Mouse (Mus musculus) midbrain, postnatal 0 days (tissue): ENCODE measurements at regions not wholly inside any gene's neighbourhood (a gene's known extent, or its start where the extent isn't known, plus 50 kb on each side); places are given as distances from the start of the nearest gene placed in this dataset.

Experiments used
- ATAC-seq: fragments of 200-750 bp; cut with Nextera tagmentation; 2 replicates; pipeline ENCODE4 v1.8.0; 2017; ENCODE audit warnings: moderate number of reproducible peaks, mild to moderate bottlenecking, moderate TSS enrichment, moderate library complexity; ENCODE audit not compliant: low FRiP score
- DNase-seq: peaks from one replicate; pipeline ENCODE4 v3.0.0-alpha.2; 2015; ENCODE audit warnings: low spot score
- H3K27ac ChIP-seq: fragments of 300-500 bp; sonication (generic); 2 replicates; pipeline ENCODE4 v1.5.1; 2014; ENCODE audit warnings: low read depth, mild to moderate bottlenecking, low read length, mixed read lengths
- H3K27me3 ChIP-seq: fragments of 300-500 bp; sonication (generic); 2 replicates; pipeline ENCODE4 v1.6.1; 2014; ENCODE audit warnings: low read length, control low read depth, mixed read lengths; ENCODE audit not compliant: insufficient read depth
- H3K36me3 ChIP-seq: fragments of 300-500 bp; sonication (generic); 2 replicates; pipeline ENCODE4 v1.6.1; 2014; ENCODE audit warnings: low read length, control low read depth, mixed read lengths; ENCODE audit not compliant: insufficient read depth
- H3K4me1 ChIP-seq: fragments of 300-500 bp; sonication (generic); 2 replicates; pipeline ENCODE4 v1.6.1; 2014; ENCODE audit warnings: mild to moderate bottlenecking, control low read depth, antibody characterized with exemption, low read length, mixed read lengths; ENCODE audit not compliant: insufficient read depth
- H3K4me2 ChIP-seq: fragments of 300-500 bp; sonication (generic); 2 replicates; pipeline ENCODE4 v1.6.1; 2014; ENCODE audit warnings: low read depth, mild to moderate bottlenecking, low read length, mixed read lengths; ENCODE audit not compliant: poor library complexity, severe bottlenecking
- H3K4me3 ChIP-seq: fragments of 300-500 bp; sonication (generic); 2 replicates; pipeline ENCODE4 v1.5.1; 2014; ENCODE audit warnings: low read depth, mild to moderate bottlenecking, low read length, moderate library complexity
- H3K9ac ChIP-seq: fragments of 300-500 bp; sonication (generic); replicated peaks from 2 replicates; pipeline ENCODE4 v1.6.1; 2014; ENCODE audit warnings: mild to moderate bottlenecking, low read length, moderate library complexity, mixed read lengths; ENCODE audit not compliant: poor library complexity, severe bottlenecking
- H3K9me3 ChIP-seq: fragments of 300-500 bp; sonication (generic); 2 replicates; pipeline ENCODE4 v1.6.1; 2016; ENCODE audit warnings: low read length, control low read depth
- CTCF ChIP-seq: IDR thresholded peaks from 2 replicates; pipeline ENCODE4 v1.5.1; 2016; ENCODE audit warnings: antibody characterized with exemption, mild to moderate bottlenecking
- WGBS: fragments of 180-500 bp; shearing (Covaris S2); extraction: QIAGEN DNeasy Blood & Tissue Kit; methylation state at CpG from one replicate; pipeline ENCODE4 v1.1.7; 2014; 5-methylcytosine and 5-hydroxymethylcytosine counted together

DNA sequence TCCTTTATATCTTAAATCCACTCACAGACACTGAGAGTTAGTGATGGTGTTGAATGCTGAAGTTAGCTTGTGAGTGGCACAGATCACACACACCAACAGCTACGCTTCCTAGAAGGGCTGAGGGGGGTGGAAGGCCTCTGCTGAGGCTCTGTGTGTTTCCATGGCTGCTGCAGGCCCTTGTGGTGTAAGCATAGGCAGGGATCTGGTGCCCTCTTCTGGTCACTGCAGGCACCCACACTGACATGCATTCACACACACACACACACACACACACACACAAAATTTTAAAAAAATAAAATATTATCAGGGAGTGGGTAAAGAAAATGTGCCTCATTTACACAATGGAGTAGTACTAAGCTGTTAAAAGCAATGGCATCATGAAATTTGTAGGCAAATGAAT is 105.5 kb upstream of the 1700021F07Rik start:
- DNase-seq (no peak), ATAC-seq (no peak)
- Histone ChIP-seq H3K4me3 (no peak overlapping the region), H3K27ac (no peak overlapping the region), H3K4me2 (no peak overlapping the region), H3K36me3 (no peaks in the 10 kb centered on the region), H3K27me3 (no peaks in the 10 kb centered on the region), H3K9ac (no peak overlapping the region), H3K4me1 (no peaks in the 10 kb centered on the region), H3K9me3 (no peaks in the 10 kb centered on the region)
- 85% methylated on average over 1 of the region's 1 CpGs for WGBS
- peak; percentile 47 for TF ChIP-seq CTCF

DNA sequence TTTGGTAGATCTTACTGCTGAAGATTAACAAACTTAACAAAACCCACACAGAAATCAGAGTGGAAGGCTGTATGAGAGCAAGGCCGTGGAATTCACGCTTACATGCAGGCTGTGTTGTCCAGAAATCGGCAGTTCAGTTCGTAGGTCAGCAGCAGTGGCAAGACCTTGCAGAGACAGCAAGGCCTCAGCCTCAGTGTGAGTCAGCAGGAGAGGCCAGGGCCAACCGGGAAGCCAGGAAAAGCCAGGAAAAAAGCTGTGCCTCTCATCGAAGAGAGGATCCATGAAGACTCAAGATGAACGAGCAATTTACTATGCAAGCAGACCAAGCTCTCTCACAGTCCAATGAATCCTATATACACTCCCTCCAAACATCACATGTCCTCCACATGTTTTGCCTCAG is 103.4 kb upstream of the 1700021F07Rik start:
- H3K4me2 ChIP-seq = no peak overlapping the region
- DNase-seq (no peak), ATAC-seq (no peak)
- WGBS = 89% methylated on average over 7 of the region's 7 CpGs
- no peak overlapping the region for H3K9ac ChIP-seq
- H3K27me3 ChIP-seq = no peaks in the 10 kb centered on the region
- no peak overlapping the region for H3K4me3 ChIP-seq
- TF ChIP-seq CTCF = no peak
- H3K4me1 ChIP-seq = no peaks in the 10 kb centered on the region
- H3K27ac ChIP-seq = no peak overlapping the region
- H3K36me3 ChIP-seq = no peaks in the 10 kb centered on the region
- H3K9me3 ChIP-seq = no peaks in the 10 kb centered on the region

DNA sequence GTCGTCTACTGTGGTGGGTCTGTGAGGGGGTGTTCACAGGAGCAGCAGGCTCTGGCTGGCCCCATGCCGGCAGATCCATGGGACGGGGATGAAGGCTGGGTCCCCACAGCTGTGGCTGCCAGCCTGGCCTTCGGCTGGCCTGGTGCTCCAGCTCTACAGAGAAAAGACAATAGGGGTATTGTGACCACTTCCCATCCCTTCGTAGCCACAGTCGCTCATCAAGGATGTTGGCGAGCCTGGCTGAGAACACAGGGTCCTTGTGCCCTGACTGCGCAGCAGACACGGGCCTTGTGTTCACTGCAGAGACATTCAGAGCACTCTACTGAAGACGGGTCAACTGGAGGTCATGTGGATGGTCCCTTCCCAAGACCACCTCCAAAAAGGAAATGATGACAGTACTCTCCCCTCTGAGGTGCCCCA is 102.4 kb upstream of the 1700021F07Rik start:
- TF ChIP-seq CTCF = no peak
- Histone ChIP-seq H3K9ac (no peak overlapping the region), H3K36me3 (no peaks in the 10 kb centered on the region), H3K27me3 (no peaks in the 10 kb centered on the region), H3K9me3 (no peaks in the 10 kb centered on the region), H3K4me1 (no peaks in the 10 kb centered on the region), H3K27ac (no peak overlapping the region), H3K4me2 (no peak overlapping the region), H3K4me3 (no peak overlapping the region)
- peak; percentile 62 for DNase-seq
- WGBS = 74% methylated on average over 10 of the region's 10 CpGs
- peak; percentile 71 for ATAC-seq

DNA sequence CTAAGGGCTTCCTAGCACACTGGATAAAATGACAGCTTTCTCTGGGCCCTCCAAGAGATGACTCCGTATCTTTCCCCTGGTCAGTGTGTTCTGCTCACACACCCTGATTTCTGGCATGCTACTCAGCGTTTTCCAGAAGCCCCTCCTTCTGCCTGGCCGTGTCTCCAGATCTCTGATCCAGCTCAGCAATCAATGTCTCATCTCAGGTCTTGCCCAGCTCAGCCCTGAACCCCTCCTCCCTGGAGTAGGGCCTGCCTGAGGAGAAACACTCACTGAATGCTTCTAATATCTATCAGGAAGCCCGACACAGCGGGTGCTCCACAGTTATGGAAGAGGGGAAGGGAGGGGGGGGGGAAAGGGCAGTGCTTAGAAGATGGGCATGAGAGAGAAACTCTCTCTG is 101.9 kb upstream of the 1700021F07Rik start:
- no peaks in the 10 kb centered on the region for H3K4me1 ChIP-seq
- H3K9me3 ChIP-seq = no peaks in the 10 kb centered on the region
- H3K4me2 ChIP-seq = no peak overlapping the region
- no peak overlapping the region for H3K27ac ChIP-seq
- no peak overlapping the region for H3K9ac ChIP-seq
- DNase-seq (no peak), ATAC-seq (no peak)
- no peaks in the 10 kb centered on the region for H3K27me3 ChIP-seq
- no peak for TF ChIP-seq CTCF
- no peaks in the 10 kb centered on the region for H3K36me3 ChIP-seq
- 78% methylated on average over 5 of the region's 5 CpGs for WGBS
- no peak overlapping the region for H3K4me3 ChIP-seq

DNA sequence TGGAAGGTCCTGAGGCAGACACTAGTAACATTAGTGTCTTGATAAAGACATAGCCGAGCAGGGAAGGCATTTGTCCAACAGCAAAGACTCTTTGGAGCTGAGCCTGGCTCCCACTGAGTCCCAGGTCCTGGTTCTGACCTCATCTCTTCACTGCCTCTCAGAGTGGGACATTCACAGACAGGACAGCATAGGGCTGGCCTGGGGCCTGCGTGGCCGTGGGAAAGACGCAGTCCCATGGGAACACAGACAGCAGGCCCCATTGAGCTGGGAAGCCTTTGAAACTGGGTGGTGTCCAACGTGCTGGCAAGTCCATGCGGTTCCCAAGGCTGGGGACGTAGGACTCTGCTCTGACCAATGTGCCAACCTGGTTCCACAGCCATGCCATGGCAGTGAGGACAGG is 97.5 kb upstream of the 1700021F07Rik start:
- H3K27me3 ChIP-seq = no peaks in the 10 kb centered on the region
- no peaks in the 10 kb centered on the region for H3K9me3 ChIP-seq
- no peaks in the 10 kb centered on the region for H3K4me1 ChIP-seq
- DNase-seq (peak; percentile 60), ATAC-seq (0 out of 2 replicates have a peak, but pooled peaks have one; percentile 26)
- TF ChIP-seq CTCF = no peak
- no peak overlapping the region for H3K4me2 ChIP-seq
- no peaks in the 10 kb centered on the region for H3K36me3 ChIP-seq
- no peak overlapping the region for H3K9ac ChIP-seq
- no peak overlapping the region for H3K4me3 ChIP-seq
- no peak overlapping the region for H3K27ac ChIP-seq
- WGBS = 76% methylated on average over 7 of the region's 7 CpGs

DNA sequence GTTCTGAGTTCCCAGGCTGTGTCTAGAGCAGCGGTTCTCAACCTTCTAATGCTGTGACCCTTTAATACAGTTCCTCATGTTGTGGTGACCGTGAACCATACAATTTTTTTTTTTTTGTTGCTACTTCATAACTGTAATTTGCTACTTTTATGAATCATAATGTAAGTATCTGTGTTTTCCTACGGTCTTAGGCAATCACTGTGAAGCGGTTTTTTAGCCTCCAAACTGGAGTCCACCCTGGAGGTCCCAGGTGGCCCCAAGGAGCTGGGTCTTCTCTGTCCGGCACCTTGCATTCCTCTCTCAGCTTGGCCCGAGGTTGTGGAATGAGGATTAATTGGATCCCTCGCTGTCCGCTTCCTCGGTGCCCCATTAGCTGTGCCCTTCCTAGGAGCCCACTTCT is 96.6 kb upstream of the 1700021F07Rik start:
- no peak for ATAC-seq
- WGBS = 77% methylated on average over 9 of the region's 9 CpGs

More for the DNA sequence above, 96.6 kb upstream of the 1700021F07Rik start:
- TF ChIP-seq CTCF = no peak
- Histone ChIP-seq H3K27me3 (no peaks in the 10 kb centered on the region), H3K36me3 (no peaks in the 10 kb centered on the region), H3K27ac (no peak overlapping the region), H3K9me3 (no peaks in the 10 kb centered on the region), H3K9ac (no peak overlapping the region), H3K4me1 (no peaks in the 10 kb centered on the region), H3K4me3 (no peak overlapping the region), H3K4me2 (no peak overlapping the region)
- DNase-seq = no peak
